Mouse (Mus musculus) heart, postnatal 0 days (tissue): ENCODE data around the gene Acaa1a. TPM values are rescaled to one million over a fixed set of nuclear protein-coding genes. Genes with fewer than 3 reads are reported as not detected.

Source experiments
- ATAC-seq: fragments of 200-750 bp; cut with Nextera tagmentation; 2 replicates; pipeline ENCODE4 v1.8.0; 2017; ENCODE audit warnings: low read depth, moderate number of reproducible peaks, moderate library complexity; ENCODE audit not compliant: insufficient read depth
- DNase-seq: peaks from one replicate; pipeline ENCODE4 v3.0.0-alpha.2; 2016; ENCODE audit warnings: low spot score
- H3K27ac ChIP-seq: fragments of 300-500 bp; sonication (generic); 2 replicates; pipeline ENCODE4 v1.5.1; 2014; ENCODE audit warnings: low read depth, mild to moderate bottlenecking
- H3K27me3 ChIP-seq: fragments of 300-500 bp; sonication (generic); 2 replicates; pipeline ENCODE4 v1.6.1; 2014; ENCODE audit warnings: low read length, mixed read lengths; ENCODE audit not compliant: control insufficient read depth, insufficient read depth
- H3K36me3 ChIP-seq: fragments of 300-500 bp; sonication (generic); replicated peaks from 2 replicates; pipeline ENCODE4 v1.6.1; 2014; ENCODE audit warnings: low read length, mixed read lengths; ENCODE audit not compliant: control insufficient read depth, insufficient read depth
- H3K4me1 ChIP-seq: fragments of 300-500 bp; sonication (generic); 2 replicates; pipeline ENCODE4 v1.6.1; 2014; ENCODE audit warnings: antibody characterized with exemption; ENCODE audit not compliant: control insufficient read depth, insufficient read depth
- H3K4me2 ChIP-seq: fragments of 300-500 bp; sonication (generic); 2 replicates; pipeline ENCODE4 v1.6.1; 2014; ENCODE audit warnings: low read depth, mild to moderate bottlenecking, low read length, moderate library complexity
- H3K4me3 ChIP-seq: fragments of 300-500 bp; sonication (generic); 2 replicates; pipeline ENCODE4 v1.5.1; 2014; ENCODE audit warnings: low read depth, low read length
- H3K9ac ChIP-seq: fragments of 300-500 bp; sonication (generic); replicated peaks from 2 replicates; pipeline ENCODE4 v1.6.1; 2014; ENCODE audit warnings: low read depth, low read length, mixed read lengths
- H3K9me3 ChIP-seq: fragments of 300-500 bp; sonication (generic); replicated peaks from 2 replicates; pipeline ENCODE4 v1.6.1; 2016; ENCODE audit warnings: low read length; ENCODE audit not compliant: control insufficient read depth
- CTCF ChIP-seq: IDR thresholded peaks from 2 replicates; pipeline ENCODE4 v1.5.1; 2016; ENCODE audit warnings: antibody characterized with exemption, control low read depth, low read depth
- EP300 ChIP-seq: IDR thresholded peaks from 2 replicates; pipeline ENCODE4 v1.6.1; 2016; ENCODE audit warnings: antibody characterized with exemption, low read depth
- WGBS: fragments of 180-500 bp; shearing (Covaris S2); extraction: QIAGEN DNeasy Blood & Tissue Kit; methylation state at CpG from one replicate; pipeline ENCODE4 v1.1.7; 2014; 5-methylcytosine and 5-hydroxymethylcytosine counted together
- polyA plus RNA-seq: library from polyadenylated mRNA; unstranded; fragments of >200 nt; fragmentation: Nextera tagmentation; extraction: Ambion mirVana; gene quantifications from 2 replicates; pipeline ENCODE4 v1.2.1, GENCODE M21; 2015
- total RNA-seq: library from RNA; depleted of rRNA; stranded (reverse); fragments of >200 nt; gene quantifications from 2 replicates; pipeline ENCODE4 v1.2.3, GENCODE M21; 2014; ENCODE audit warnings: low replicate concordance

Gene Acaa1a
- total and polyA plus RNA-seq, 2 experiments from 2014 or later: 89.8 to 206 TPM

DNA sequence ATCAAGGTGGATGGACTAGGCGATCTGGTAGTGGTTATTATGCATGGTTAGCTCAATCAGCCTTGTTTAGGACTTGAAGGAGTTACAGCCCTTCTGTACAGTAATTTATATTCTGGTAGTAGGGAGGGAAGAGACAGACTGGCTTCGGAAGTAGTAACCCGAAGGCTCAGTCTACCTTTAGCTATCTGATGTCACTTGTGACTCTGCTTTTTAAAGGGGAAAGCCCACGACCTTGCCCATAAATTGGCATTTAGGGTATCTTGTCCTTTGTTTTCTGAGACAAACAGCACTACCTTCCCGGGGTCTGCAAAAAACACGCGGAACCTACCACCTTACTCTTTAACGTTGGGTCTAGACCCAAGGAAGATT, 720 bp downstream of the Acaa1a start:
- ATAC-seq (no peak), DNase-seq (no peak)
- TF ChIP-seq EP300: no peak
- no peak for TF ChIP-seq CTCF
- Histone ChIP-seq H3K9me3 (no peaks in the 10 kb centered on the region), H3K36me3 (peaks cover 37% of the 10 kb centered on the region), H3K4me2 (peak overlapping the region; percentile 84), H3K4me1 (peaks cover 14% of the 10 kb centered on the region), H3K27me3 (no peaks in the 10 kb centered on the region), H3K27ac (peak overlapping the region; percentile 88), H3K4me3 (peak overlapping the region; percentile 89), H3K9ac (peak overlapping the region; percentile 86)
- 3% methylated on average over 8 of the region's 8 CpGs for WGBS

DNA sequence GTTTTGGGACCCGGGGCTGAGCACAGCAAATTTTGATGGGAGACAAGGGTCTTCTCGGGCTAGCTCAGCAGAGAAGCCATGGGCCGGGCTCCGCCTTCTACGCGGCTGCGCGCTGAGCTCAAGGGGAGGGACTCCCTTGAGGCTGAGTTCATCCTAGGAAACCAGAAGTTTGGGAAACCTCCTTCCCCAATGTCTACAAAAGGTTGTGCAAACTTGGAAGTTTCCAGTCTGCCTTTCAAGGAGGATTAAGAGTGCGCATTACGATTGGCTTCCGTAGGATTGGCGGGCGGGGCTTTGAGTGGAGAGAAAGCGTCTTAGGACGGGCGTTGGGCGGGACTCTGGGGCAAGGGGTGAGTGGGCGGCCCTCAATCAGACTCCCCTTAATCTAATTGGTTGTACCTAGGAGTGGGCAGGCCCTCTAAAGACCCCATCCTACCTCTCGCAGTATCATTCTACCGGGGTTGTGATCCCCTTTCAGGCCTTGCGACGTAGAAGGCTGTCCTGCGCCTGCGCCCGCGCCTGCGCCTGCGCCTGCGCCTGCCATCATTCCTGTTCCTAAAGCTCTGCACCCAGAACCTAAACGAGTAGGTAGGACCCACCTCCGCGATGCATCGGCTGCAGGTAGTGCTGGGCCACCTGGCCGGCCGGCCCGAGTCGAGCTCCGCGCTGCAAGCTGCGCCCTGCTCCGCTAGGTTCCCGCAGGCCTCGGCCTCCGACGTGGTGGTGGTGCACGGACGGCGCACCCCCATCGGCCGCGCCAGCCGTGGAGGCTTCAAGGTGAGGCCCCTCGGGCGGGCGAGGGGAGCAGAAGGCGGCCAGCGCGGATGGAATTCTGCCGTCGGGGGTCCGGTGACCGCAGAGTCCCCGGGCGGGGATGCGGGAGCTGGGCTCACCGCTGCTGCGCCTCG, 1.7 kb downstream of the Acaa1a start, which contains the start of gene Myd88:
Gene Myd88 (minus strand): TSS at position 503 of the 908 bp plus-strand sequence.
- H3K9me3 ChIP-seq: no peaks in the 10 kb centered on the region
- H3K4me1 ChIP-seq: peaks cover 14% of the 10 kb centered on the region
- DNase-seq: peak; percentile 98
- TF ChIP-seq CTCF: no peak
- no peak for TF ChIP-seq EP300
- H3K36me3 ChIP-seq: peaks cover 47% of the 10 kb centered on the region
- WGBS: under 1% methylated on average over 68 of the region's 68 CpGs
- peak within 1 kb of the TSS; percentile 88 for H3K27ac ChIP-seq
- peak within 1 kb of the TSS; percentile 84 for H3K4me2 ChIP-seq
- peak within 1 kb of the TSS; percentile 89 for H3K4me3 ChIP-seq
- peak; percentile 96 for ATAC-seq
- H3K27me3 ChIP-seq: no peaks in the 10 kb centered on the region
- peak within 1 kb of the TSS; percentile 62 for H3K9ac ChIP-seq

DNA sequence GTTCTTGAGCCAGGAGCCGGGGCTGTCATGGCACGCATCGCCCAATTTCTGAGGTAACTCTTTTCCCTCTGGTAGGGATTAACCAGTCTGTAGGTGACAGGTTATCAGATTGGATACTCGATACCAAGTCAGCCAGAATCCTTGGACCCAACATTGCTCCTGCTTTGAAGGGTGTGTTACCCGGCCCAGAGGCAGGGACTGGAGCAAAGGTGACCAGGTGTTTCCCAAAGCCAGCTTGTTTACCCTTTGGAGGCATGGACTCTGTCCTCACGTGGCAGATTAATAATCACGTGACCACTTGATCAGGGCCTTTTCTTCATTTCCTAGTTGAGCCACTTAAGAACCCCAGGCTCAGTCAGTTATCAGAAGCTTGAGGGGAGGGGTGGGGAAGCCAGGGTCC, 3.3 kb downstream of the Acaa1a start:
- H3K9me3 ChIP-seq: no peaks in the 10 kb centered on the region
- TF ChIP-seq EP300 (no peak), CTCF (no peak)
- no peak overlapping the region for H3K27ac ChIP-seq
- no peak for DNase-seq
- H3K4me2 ChIP-seq: no peak overlapping the region
- 84% methylated on average over 7 of the region's 7 CpGs for WGBS
- H3K27me3 ChIP-seq: no peaks in the 10 kb centered on the region
- no peak overlapping the region for H3K9ac ChIP-seq
- H3K4me3 ChIP-seq: no peak overlapping the region
- peaks cover 14% of the 10 kb centered on the region for H3K4me1 ChIP-seq
- H3K36me3 ChIP-seq: peaks cover 46% of the 10 kb centered on the region
- no peak for ATAC-seq

DNA sequence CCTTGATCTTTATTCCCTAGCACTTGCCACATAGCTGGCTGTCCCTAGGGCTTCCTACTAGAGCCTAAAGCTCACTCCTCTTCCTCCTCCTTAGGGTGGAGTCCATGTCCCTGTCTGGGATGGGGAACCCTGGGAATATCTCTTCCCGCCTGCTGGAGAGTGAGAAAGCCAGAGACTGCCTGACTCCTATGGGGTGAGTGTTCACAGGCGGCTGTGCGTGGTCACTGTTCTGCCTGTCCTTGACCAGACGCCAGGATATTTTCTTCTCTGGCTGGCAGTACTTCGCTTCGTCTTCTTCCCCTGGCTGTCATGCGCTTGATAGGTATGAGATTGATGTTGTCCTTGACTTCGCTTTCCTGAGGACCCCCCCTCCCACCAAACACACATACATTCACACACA, 6.9 kb downstream of the Acaa1a start:
- no peak for ATAC-seq
- Histone ChIP-seq H3K9ac (no peak overlapping the region), H3K27ac (no peak overlapping the region), H3K27me3 (no peaks in the 10 kb centered on the region), H3K4me2 (no peak overlapping the region), H3K4me1 (peaks cover 5% of the 10 kb centered on the region), H3K4me3 (no peak overlapping the region), H3K9me3 (no peaks in the 10 kb centered on the region), H3K36me3 (peaks cover 69% of the 10 kb centered on the region)
- no peak for DNase-seq
- 73% methylated on average over 8 of the region's 8 CpGs for WGBS
- TF ChIP-seq EP300: no peak
- no peak for TF ChIP-seq CTCF

DNA sequence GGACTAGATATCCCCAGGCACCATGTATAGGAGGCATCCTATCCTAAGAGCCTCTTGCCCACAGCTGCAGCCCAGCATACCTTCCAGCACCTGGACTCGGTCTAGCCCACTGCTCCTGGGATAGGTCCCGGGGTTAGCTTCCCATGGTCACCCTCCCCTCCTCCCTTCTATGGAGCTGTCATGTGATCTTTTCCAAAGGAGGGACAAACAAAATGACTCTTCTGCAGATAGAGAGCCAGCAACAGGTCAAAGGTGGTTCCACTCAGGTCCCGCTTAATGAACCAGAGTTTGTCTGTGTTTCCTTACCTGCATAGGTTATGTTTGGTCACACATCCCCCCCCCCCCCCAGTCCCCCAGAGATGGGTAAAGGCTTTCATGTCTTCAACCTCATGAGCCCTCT, 11.1 kb downstream of the Acaa1a start:
- no peaks in the 10 kb centered on the region for H3K4me1 ChIP-seq
- H3K9me3 ChIP-seq: no peaks in the 10 kb centered on the region
- WGBS: 81% methylated on average over 3 of the region's 3 CpGs
- H3K9ac ChIP-seq: no peak overlapping the region
- ATAC-seq: no peak
- H3K27me3 ChIP-seq: no peaks in the 10 kb centered on the region
- no peak overlapping the region for H3K4me3 ChIP-seq
- H3K4me2 ChIP-seq: no peak overlapping the region
- no peak for TF ChIP-seq CTCF
- TF ChIP-seq EP300: no peak
- no peak overlapping the region for H3K27ac ChIP-seq
- DNase-seq: no peak
- peaks cover 46% of the 10 kb centered on the region for H3K36me3 ChIP-seq
